In genomic region chr6:114766314-114766713, GRCm38 (mm10) we compare ENCODE assay signal across 28 mouse cellular contexts.
DNase-seq lines count a peak whose midpoint lies in the region; ATAC-seq and TF ChIP-seq lines count a peak whose summit lies in the region.
"Had no signal": no experiment of that assay in that cellular context is flagged by ENCODE, and none has a peak within 500 bp of the region (broad histone marks: within the 10 kb centered on the region; RNA-seq: fewer than 3 reads in every experiment).

No protein-coding gene starts in this region.

- no peak overlapping the region for H3K9ac ChIP-seq in lung, embryonic 14.5 days
- no peak overlapping the region for H3K9ac ChIP-seq in neural tube, embryonic 15.5 days (replicated peaks)
- H3K9ac ChIP-seq: embryonic facial prominence, embryonic 15.5 days; forebrain, embryonic 12.5 days; forebrain, postnatal 0 days; intestine, embryonic 15.5 days; limb, embryonic 15.5 days; liver, embryonic 13.5 days had no signal

- H3K27me3 ChIP-seq in lung, embryonic 14.5 days (ENCODE audit: insufficient read depth, low read length): no peaks in the 10 kb centered on the region
- H3K27me3 ChIP-seq in neural tube, embryonic 15.5 days (replicated peaks): no peaks in the 10 kb centered on the region
- H3K27me3 ChIP-seq: embryonic facial prominence, embryonic 15.5 days; forebrain, embryonic 12.5 days; intestine, embryonic 15.5 days; limb, embryonic 15.5 days; liver, embryonic 13.5 days had no signal

- TF ChIP-seq CTCF in lung, embryonic 14.5 days (IDR thresholded peaks at IDR 0.05; ENCODE audit: low read depth): no peak

- no peaks in the 10 kb centered on the region for H3K9me3 ChIP-seq in lung, embryonic 14.5 days (ENCODE audit: low read depth, low read length)
- no peaks in the 10 kb centered on the region for H3K9me3 ChIP-seq in neural tube, embryonic 15.5 days (replicated peaks)
- H3K9me3 ChIP-seq: embryonic facial prominence, embryonic 10.5 days; embryonic facial prominence, embryonic 15.5 days; forebrain, embryonic 12.5 days; intestine, embryonic 15.5 days; limb, embryonic 10.5 days; limb, embryonic 15.5 days; liver, embryonic 13.5 days had no signal

- no peaks in the 10 kb centered on the region for H3K36me3 ChIP-seq in lung, embryonic 14.5 days (ENCODE audit: insufficient read depth)
- no peaks in the 10 kb centered on the region for H3K36me3 ChIP-seq in neural tube, embryonic 15.5 days
- H3K36me3 ChIP-seq: embryonic facial prominence, embryonic 10.5 days; embryonic facial prominence, embryonic 15.5 days; forebrain, embryonic 12.5 days; intestine, embryonic 15.5 days; limb, embryonic 10.5 days; limb, embryonic 15.5 days; liver, embryonic 13.5 days had no signal

- H3K4me2 ChIP-seq in lung, embryonic 14.5 days: no peak overlapping the region
- H3K4me2 ChIP-seq in neural tube, embryonic 15.5 days: no peak overlapping the region
- H3K4me2 ChIP-seq: embryonic facial prominence, embryonic 15.5 days; forebrain, embryonic 12.5 days; intestine, embryonic 15.5 days; limb, embryonic 15.5 days; liver, embryonic 13.5 days had no signal

- no peak overlapping the region for H3K4me3 ChIP-seq in lung, embryonic 14.5 days (ENCODE audit: low read depth, low read length)
- no peak overlapping the region for H3K4me3 ChIP-seq in neural tube, embryonic 15.5 days (replicated peaks)
- H3K4me3 ChIP-seq: embryonic facial prominence, embryonic 10.5 days; embryonic facial prominence, embryonic 15.5 days; forebrain, embryonic 12.5 days; intestine, embryonic 15.5 days; limb, embryonic 10.5 days; limb, embryonic 15.5 days; liver, embryonic 13.5 days had no signal

- H3K4me1 ChIP-seq in lung, embryonic 14.5 days (ENCODE audit: insufficient read depth): 0 out of 2 replicates have a peak, but pooled peaks cover 10% of the 10 kb centered on the region
- no peaks in the 10 kb centered on the region for H3K4me1 ChIP-seq in neural tube, embryonic 15.5 days
- H3K4me1 ChIP-seq: embryonic facial prominence, embryonic 15.5 days; forebrain, embryonic 12.5 days; liver, embryonic 13.5 days had no signal

- WGBS in lung, embryonic 14.5 days: 47% methylated on average over 6 of the region's 6 CpGs
- 94% methylated on average over 6 of the region's 6 CpGs for WGBS in neural tube, embryonic 15.5 days

- intact Hi-C loops in left cerebral cortex, postnatal 4 days (cut with DNase I): no loop called here

- peak; percentile 27 for DNase-seq in gastrocnemius, postnatal 25 days
- DNase-seq in gastrocnemius, postnatal 4 days (ENCODE audit: low spot score in 2 of 2): no peak
- peak; percentile 91 for DNase-seq in lung, embryonic 14.5 days
- peak; percentile 77 for DNase-seq in lung, postnatal 14 days
- DNase-seq in layer of hippocampus, adult 18-20 months (ENCODE audit: low spot score in 2 of 2): no peak
- no peak for DNase-seq in left cerebral cortex, postnatal 4 days
- DNase-seq: cerebellum, adult 8-10 months; cerebellum, postnatal 25 days; forebrain, postnatal 0 days; kidney, adult 2 months; kidney, postnatal 36 days; layer of hippocampus, postnatal 36 days; liver, embryonic 13.5 days; midbrain, embryonic 14.5 days; right cerebral cortex, adult 18-20 months; thymus, adult 2 months; thymus, postnatal 4 days had no signal

- peak; percentile 90 for ATAC-seq in lung, embryonic 14.5 days (ENCODE audit: insufficient read depth)
- no peak for ATAC-seq in neural tube, embryonic 15.5 days (ENCODE audit: low FRiP score)
- ATAC-seq: CD4-positive, CD25-positive, alpha-beta regulatory T cell, adult 4 months; forebrain, postnatal 0 days; hindbrain, embryonic 16.5 days; intestine, embryonic 15.5 days had no signal

- H3K27ac ChIP-seq in lung, embryonic 14.5 days (ENCODE audit: low read depth): no peak overlapping the region
- H3K27ac ChIP-seq in neural tube, embryonic 15.5 days (replicated peaks): no peak overlapping the region
- H3K27ac ChIP-seq: embryonic facial prominence, embryonic 10.5 days; embryonic facial prominence, embryonic 15.5 days; forebrain, embryonic 12.5 days; intestine, embryonic 15.5 days; limb, embryonic 10.5 days; limb, embryonic 15.5 days; liver, embryonic 13.5 days; macrophage; stomach, postnatal 0 days had no signal

Comparison
In these comparisons a context has a peak if more than half of its experiments do, and no peak if none do; other contexts are left out.
1. DNase-seq: peak in gastrocnemius, postnatal 25 days (single experiment), lung, embryonic 14.5 days (single experiment) and lung, postnatal 14 days (single experiment); none in gastrocnemius, postnatal 4 days (0 of 2), layer of hippocampus, adult 18-20 months (0 of 2) and left cerebral cortex, postnatal 4 days (single experiment).